Mouse (Mus musculus) forebrain, postnatal 0 days (tissue): Measurements from ENCODE around the gene Nfyb. TPM values are rescaled to one million over a fixed set of nuclear protein-coding genes. Genes with fewer than 3 reads are reported as not detected.

Experiments
- ATAC-seq: fragments of 200-750 bp; cut with Nextera tagmentation; 2 replicates; pipeline ENCODE4 v1.8.0; 2017; ENCODE audit warnings: mild to moderate bottlenecking, moderate library complexity
- DNase-seq: peaks from one replicate; pipeline ENCODE4 v3.0.0-alpha.2; 2015
- H3K27ac ChIP-seq: fragments of 300-500 bp; sonication (generic); 2 replicates; pipeline ENCODE4 v1.5.1; 2014; ENCODE audit warnings: low read depth, mild to moderate bottlenecking, antibody characterized with exemption, low read length, moderate library complexity, mixed read lengths
- H3K27me3 ChIP-seq: fragments of 300-500 bp; sonication (generic); 2 replicates; pipeline ENCODE4 v1.6.1; 2014; ENCODE audit warnings: mild to moderate bottlenecking, low read length, mixed read lengths; ENCODE audit not compliant: insufficient read depth
- H3K36me3 ChIP-seq: fragments of 300-500 bp; sonication (generic); 2 replicates; pipeline ENCODE4 v1.6.1; 2014; ENCODE audit warnings: mild to moderate bottlenecking, moderate library complexity; ENCODE audit not compliant: insufficient read depth
- H3K4me1 ChIP-seq: fragments of 300-500 bp; sonication (generic); 2 replicates; pipeline ENCODE4 v1.6.1; 2014; ENCODE audit warnings: antibody characterized with exemption; ENCODE audit not compliant: insufficient read depth
- H3K4me2 ChIP-seq: fragments of 300-500 bp; sonication (generic); 2 replicates; pipeline ENCODE4 v1.6.1; 2014; ENCODE audit warnings: low read depth, mild to moderate bottlenecking, moderate library complexity
- H3K4me3 ChIP-seq: fragments of 300-500 bp; sonication (generic); 2 replicates; pipeline ENCODE4 v1.5.1; 2014; ENCODE audit warnings: low read depth, low read length, mixed read lengths
- H3K9ac ChIP-seq: fragments of 300-500 bp; sonication (generic); 2 replicates; pipeline ENCODE4 v1.6.1; 2014; ENCODE audit warnings: mild to moderate bottlenecking
- H3K9me3 ChIP-seq: fragments of 300-500 bp; sonication (generic); 2 replicates; pipeline ENCODE4 v1.6.1; 2016; ENCODE audit warnings: low read length
- CTCF ChIP-seq: sonication (generic); IDR thresholded peaks from 2 replicates; pipeline ENCODE4 v1.5.1; 2016; ENCODE audit warnings: antibody characterized with exemption, control low read depth, low read depth
- WGBS: fragments of 180-500 bp; shearing (Covaris S2); extraction: QIAGEN DNeasy Blood & Tissue Kit; methylation state at CpG from one replicate; pipeline ENCODE4 v1.1.7; 2014; 5-methylcytosine and 5-hydroxymethylcytosine counted together
- polyA plus RNA-seq: library from polyadenylated mRNA; unstranded; fragments of >200 nt; fragmentation: Nextera tagmentation; extraction: Ambion mirVana; gene quantifications from 2 replicates; pipeline ENCODE4 v1.2.1, GENCODE M21; 2015
- total RNA-seq: library from RNA; depleted of rRNA; stranded (reverse); fragments of >200 nt; gene quantifications from 2 replicates; pipeline ENCODE4 v1.2.3, GENCODE M21; 2014

The Nfyb gene
- total and polyA plus RNA-seq, 2 experiments from 2014 or later = 32.4 to 78.1 TPM

GRCm38 (mm10) chr10:82758368-82758767 lies 5.6 kb downstream of the Nfyb start:
- TF ChIP-seq CTCF = no peak
- DNase-seq (peak; percentile 22), ATAC-seq (peak; percentile 46)
- Histone ChIP-seq H3K27ac (no peak overlapping the region), H3K4me3 (no peak overlapping the region), H3K4me2 (no peak overlapping the region), H3K9me3 (no peaks in the 10 kb centered on the region), H3K9ac (no peak overlapping the region), H3K27me3 (no peaks in the 10 kb centered on the region), H3K4me1 (peaks cover 18% of the 10 kb centered on the region), H3K36me3 (peaks cover 44% of the 10 kb centered on the region)
- WGBS = 48% methylated on average over 6 of the region's 6 CpGs

- Histone ChIP-seq H3K9ac (no peak overlapping the region), H3K4me1 (peaks cover 18% of the 10 kb centered on the region), H3K4me2 (no peak overlapping the region), H3K27ac (no peak overlapping the region), H3K4me3 (no peak overlapping the region), H3K36me3 (peaks cover 53% of the 10 kb centered on the region), H3K27me3 (no peaks in the 10 kb centered on the region), H3K9me3 (no peaks in the 10 kb centered on the region)
- DNase-seq = no peak
- WGBS = 25% methylated on average over 9 of the region's 9 CpGs
- no peak for TF ChIP-seq CTCF
- ATAC-seq = no peak
These were observed 6.6 kb downstream of the Nfyb start for GRCm38 (mm10) chr10:82757341-82757740.

DNA sequence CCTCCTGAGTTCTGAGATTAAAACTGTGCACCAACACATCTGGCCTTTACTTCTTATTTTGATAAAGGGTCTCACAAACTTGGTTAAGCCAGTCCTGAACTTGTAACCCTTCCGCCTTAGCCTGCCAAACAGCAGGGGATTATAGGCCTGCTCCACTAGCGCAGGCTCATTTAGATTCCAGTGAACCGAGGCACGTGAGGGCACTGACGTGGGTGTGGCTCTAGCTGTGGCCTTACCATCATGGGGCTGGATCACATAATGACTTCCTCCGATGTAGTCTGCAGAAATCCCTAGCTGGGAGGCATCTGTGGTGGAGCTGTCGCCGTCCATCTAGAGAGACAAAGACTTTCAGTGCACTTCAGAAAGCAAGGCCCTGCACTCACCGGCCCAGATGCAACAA lies 7.5 kb downstream of the Nfyb start:
- H3K36me3 ChIP-seq = peaks cover 62% of the 10 kb centered on the region

GRCm38 (mm10) chr10:82755213-82755890 lies 8.6 kb downstream of the Nfyb start:
- Histone ChIP-seq H3K4me2 (no peak overlapping the region), H3K27ac (0 out of 2 replicates have a peak overlapping the region, but pooled peaks have one; percentile 35), H3K36me3 (peaks cover 73% of the 10 kb centered on the region), H3K9ac (no peak overlapping the region), H3K4me1 (0 out of 2 replicates have a peak, but pooled peaks cover 5% of the 10 kb centered on the region), H3K4me3 (no peak overlapping the region), H3K9me3 (no peaks in the 10 kb centered on the region), H3K27me3 (no peaks in the 10 kb centered on the region)
- DNase-seq (no peak), ATAC-seq (peak; percentile 21; the same call in 1 of the 2 replicates)
- no peak for TF ChIP-seq CTCF
- WGBS = 61% methylated on average over 11 of the region's 11 CpGs

More for the DNA sequence above, 7.5 kb downstream of the Nfyb start:
- H3K27me3 ChIP-seq = no peaks in the 10 kb centered on the region
- TF ChIP-seq CTCF = no peak
- H3K4me3 ChIP-seq = no peak overlapping the region
- H3K9me3 ChIP-seq = no peaks in the 10 kb centered on the region
- 92% methylated on average over 9 of the region's 9 CpGs for WGBS
- DNase-seq = no peak
- H3K9ac ChIP-seq = no peak overlapping the region
- H3K27ac ChIP-seq = no peak overlapping the region
- ATAC-seq = no peak
- H3K4me1 ChIP-seq = peaks cover 16% of the 10 kb centered on the region
- H3K4me2 ChIP-seq = no peak overlapping the region

- Histone ChIP-seq H3K27ac (no peak overlapping the region), H3K27me3 (no peaks in the 10 kb centered on the region), H3K9me3 (no peaks in the 10 kb centered on the region), H3K4me1 (no peaks in the 10 kb centered on the region), H3K36me3 (peaks cover 76% of the 10 kb centered on the region), H3K4me3 (no peak overlapping the region), H3K4me2 (no peak overlapping the region), H3K9ac (no peak overlapping the region)
- DNase-seq = no peak
- WGBS = 97% methylated on average over 1 of the region's 1 CpGs
- ATAC-seq = no peak
- no peak for TF ChIP-seq CTCF
These were observed 9.3 kb downstream of the Nfyb start for GRCm38 (mm10) chr10:82754642-82755041.

DNA sequence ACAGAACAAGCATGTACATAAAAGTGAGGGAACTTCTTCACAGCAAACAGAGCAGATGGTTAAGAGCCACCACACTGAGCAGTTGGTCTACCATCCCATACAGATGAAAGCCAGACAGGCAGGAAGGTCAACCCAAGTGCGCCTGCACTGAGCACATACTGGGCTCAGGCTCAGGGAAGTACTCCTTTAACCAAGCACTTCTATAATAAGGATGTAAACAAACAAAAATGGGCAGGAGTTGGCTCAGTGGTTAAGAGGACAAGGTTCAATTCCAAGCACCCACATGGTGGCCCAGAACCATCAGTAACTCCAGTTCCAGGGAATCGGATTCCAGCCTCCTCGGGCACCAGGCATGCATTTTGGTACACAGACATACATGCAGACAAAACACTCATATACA lies 11.0 kb downstream of the Nfyb start:
- Histone ChIP-seq H3K36me3 (peaks cover 83% of the 10 kb centered on the region), H3K4me2 (no peak overlapping the region), H3K27me3 (no peaks in the 10 kb centered on the region), H3K4me1 (no peaks in the 10 kb centered on the region), H3K9me3 (no peaks in the 10 kb centered on the region), H3K4me3 (no peak overlapping the region), H3K9ac (no peak overlapping the region), H3K27ac (no peak overlapping the region)
- DNase-seq (no peak), ATAC-seq (no peak)
- no peak for TF ChIP-seq CTCF
- WGBS = 90% methylated on average over 3 of the region's 3 CpGs

DNA sequence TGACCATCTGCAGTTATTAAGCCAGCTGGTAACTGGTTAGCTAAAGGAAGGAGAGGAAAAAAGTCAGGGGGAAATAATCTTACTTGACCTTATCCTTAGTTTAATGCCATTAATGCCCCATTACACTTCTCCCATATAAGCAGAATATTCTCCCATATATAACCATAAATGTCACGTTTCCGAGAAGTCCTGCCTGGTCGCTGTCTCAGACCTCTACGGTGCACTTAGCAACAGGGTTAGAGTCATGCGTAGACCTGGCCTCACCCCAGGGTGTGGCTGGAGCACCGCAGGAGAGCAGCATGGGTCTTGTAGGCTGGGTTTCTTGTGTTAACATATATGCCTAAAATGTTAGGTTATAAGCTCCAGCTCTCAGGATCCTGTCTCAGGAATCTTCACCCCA lies 13.2 kb downstream of the Nfyb start:
- no peaks in the 10 kb centered on the region for H3K9me3 ChIP-seq
- H3K9ac ChIP-seq = no peak overlapping the region
- 95% methylated on average over 6 of the region's 6 CpGs for WGBS
- H3K27ac ChIP-seq = no peak overlapping the region
- no peaks in the 10 kb centered on the region for H3K4me1 ChIP-seq
- no peak overlapping the region for H3K4me2 ChIP-seq
- DNase-seq = no peak
- no peaks in the 10 kb centered on the region for H3K27me3 ChIP-seq
- TF ChIP-seq CTCF = no peak
- no peak overlapping the region for H3K4me3 ChIP-seq
- no peak for ATAC-seq
- peaks cover 88% of the 10 kb centered on the region for H3K36me3 ChIP-seq
